Mouse (Mus musculus) G1E (cell line): ENCODE data around the gene Cacybp.

Experiments
- GATA1 ChIP-seq: IDR thresholded peaks from 2 replicates; pipeline ENCODE4 v1.6.1; 2012; ENCODE audit warnings: borderline replicate concordance, low read length, inconsistent platforms, mixed read lengths
- TAL1 ChIP-seq: conservative IDR thresholded peaks from 2 replicates; pipeline ENCODE4 v1.6.1; 2012; ENCODE audit warnings: low read depth, low read length, inconsistent platforms, mixed read lengths

DNA sequence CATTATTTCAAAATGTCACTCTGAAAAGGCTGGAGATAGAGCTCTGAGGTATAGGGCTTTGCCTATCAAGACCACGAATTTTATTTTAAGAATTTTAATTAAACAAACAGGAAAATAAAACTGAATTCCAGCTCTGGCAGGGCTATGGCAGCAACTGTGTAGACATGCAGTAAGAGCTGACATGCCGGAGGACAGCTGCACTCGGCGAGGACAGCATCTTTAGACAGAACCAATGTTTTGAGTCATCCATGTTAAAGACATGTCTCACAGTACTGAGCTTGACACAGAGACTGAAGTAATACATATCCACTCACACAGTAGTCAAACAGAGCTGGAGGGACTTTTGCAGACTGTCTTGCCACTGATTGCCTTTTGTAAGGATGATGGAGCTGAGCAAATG, 47.9 kb upstream of the Cacybp start:
- TF ChIP-seq GATA1, result no peak
- no peak for TF ChIP-seq TAL1
